Mouse (Mus musculus) megakaryocyte, embryonic 14.5 days (primary cell): Measurements from ENCODE around the gene Nos1ap.

ENCODE experiments used
- FLI1 ChIP-seq: IDR thresholded peaks from 2 replicates; pipeline ENCODE4 v1.6.1; 2012; ENCODE audit warnings: low read length, inconsistent platforms, mixed read lengths
- GATA1 ChIP-seq: IDR thresholded peaks from 3 replicates; pipeline ENCODE4 v1.6.1; 2012; ENCODE audit warnings: mixed read lengths, low read length, inconsistent platforms, borderline replicate concordance

GRCm38 (mm10) chr1:170583925-170584324 is 5.7 kb downstream of the Nos1ap start:
- TF ChIP-seq GATA1 = no peak
- no peak for TF ChIP-seq FLI1
